Mouse (Mus musculus) forebrain, embryonic 13.5 days (tissue): ENCODE measurements around the gene Smchd1. TPM values are rescaled to one million over a fixed set of nuclear protein-coding genes. Genes with fewer than 3 reads are reported as not detected.
"Not testable (repeated sequence)": the region's sequence is repeated elsewhere in the genome, so short reads cannot be mapped to it uniquely, and the experiment has no call there.

Source experiments
- ATAC-seq: fragments of 200-750 bp; cut with Nextera tagmentation; 2 replicates; pipeline ENCODE4 v1.8.0; 2017
- H3K27ac ChIP-seq: fragments of 300-500 bp; sonication (generic); 2 replicates; pipeline ENCODE4 v1.5.1; 2015; ENCODE audit warnings: inconsistent platforms, mild to moderate bottlenecking, moderate library complexity
- H3K27me3 ChIP-seq: fragments of 300-500 bp; sonication (generic); 2 replicates; pipeline ENCODE4 v1.6.1; 2015; ENCODE audit warnings: mild to moderate bottlenecking, inconsistent platforms
- H3K36me3 ChIP-seq: fragments of 300-500 bp; sonication (generic); 2 replicates; pipeline ENCODE4 v1.6.1; 2015; ENCODE audit warnings: mild to moderate bottlenecking, inconsistent platforms; ENCODE audit not compliant: poor library complexity, severe bottlenecking
- H3K4me1 ChIP-seq: fragments of 300-500 bp; sonication (generic); 2 replicates; pipeline ENCODE4 v1.6.1; 2015; ENCODE audit warnings: inconsistent platforms
- H3K4me2 ChIP-seq: fragments of 300-500 bp; sonication (generic); 2 replicates; pipeline ENCODE4 v1.6.1; 2015; ENCODE audit warnings: inconsistent platforms, mild to moderate bottlenecking, moderate library complexity
- H3K4me3 ChIP-seq: fragments of 300-500 bp; sonication (generic); 2 replicates; pipeline ENCODE4 v1.5.1; 2015; ENCODE audit warnings: mild to moderate bottlenecking, inconsistent platforms
- H3K9ac ChIP-seq: fragments of 300-500 bp; sonication (generic); 2 replicates; pipeline ENCODE4 v1.6.1; 2015; ENCODE audit warnings: mild to moderate bottlenecking, inconsistent platforms
- H3K9me3 ChIP-seq: fragments of 300-500 bp; sonication (generic); replicated peaks from 2 replicates; pipeline ENCODE4 v1.6.1; 2016; ENCODE audit warnings: inconsistent platforms
- WGBS: fragments of 180-500 bp; shearing (Covaris S2); methylation state at CpG from one replicate; pipeline ENCODE4 v1.1.7; 2015; 5-methylcytosine and 5-hydroxymethylcytosine counted together
- polyA plus RNA-seq: library from polyadenylated mRNA; unstranded; fragments of >200 nt; fragmentation: Nextera tagmentation; extraction: Ambion mirVana; gene quantifications from 2 replicates; pipeline ENCODE4 v1.2.1, GENCODE M21; 2015

Smchd1 gene
- polyA plus RNA-seq, 1 experiment from 2014 or later = 68.9 TPM

DNA sequence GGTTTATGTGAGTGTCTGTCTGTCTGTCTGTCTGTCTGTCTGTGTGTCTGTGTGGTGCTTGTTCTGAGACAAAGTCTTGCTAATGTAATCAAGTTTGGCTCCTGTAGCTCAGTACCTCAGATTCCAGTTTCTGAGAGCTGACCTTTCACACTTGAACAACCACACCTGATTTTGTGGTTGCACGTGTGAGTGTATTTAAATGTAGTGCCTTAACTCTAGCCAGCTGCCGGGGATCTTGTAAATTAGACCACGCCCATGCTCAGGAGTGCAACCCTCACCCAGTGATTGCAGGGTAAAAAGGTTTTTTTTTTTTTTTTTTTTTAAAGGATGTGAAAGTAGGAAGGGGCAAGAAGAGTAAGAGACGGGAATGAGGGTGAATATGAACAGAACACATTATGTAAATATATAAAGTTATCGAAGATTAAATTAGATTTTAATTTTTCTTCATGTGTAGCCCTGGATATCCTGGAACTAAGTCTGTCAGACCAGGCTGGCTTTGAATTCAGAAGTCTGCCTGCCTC, 4.3 kb upstream of the Smchd1 start:
- Histone ChIP-seq H3K4me1 (peaks cover 7% of the 10 kb centered on the region), H3K4me3 (no peak overlapping the region), H3K4me2 (no peak overlapping the region), H3K36me3 (no peaks in the 10 kb centered on the region), H3K27me3 (no peaks in the 10 kb centered on the region), H3K9me3 (no peaks in the 10 kb centered on the region), H3K9ac (no peak overlapping the region), H3K27ac (no peak overlapping the region)
- ATAC-seq = no peak
- WGBS = 84% methylated on average over 5 of the region's 5 CpGs

DNA sequence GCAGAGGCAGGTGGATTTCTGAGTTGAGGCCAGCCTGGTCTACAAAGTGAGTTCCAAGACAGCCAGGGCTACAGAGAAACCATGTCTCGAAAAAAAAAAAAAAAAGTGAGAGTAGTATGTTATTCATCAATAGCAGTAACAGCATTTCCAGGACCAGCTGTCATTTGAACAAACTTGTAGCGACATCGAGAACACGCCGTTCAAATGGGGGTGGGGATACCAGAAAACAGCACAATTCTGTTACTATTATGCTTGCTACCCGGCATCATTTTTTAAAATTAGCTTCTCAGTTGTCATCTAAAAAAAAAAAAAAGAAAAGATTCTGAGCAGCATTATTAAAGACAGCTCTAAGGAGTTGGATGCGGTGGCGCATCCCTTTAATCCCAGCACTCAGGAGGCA, 2.3 kb upstream of the Smchd1 start:
- no peaks in the 10 kb centered on the region for H3K36me3 ChIP-seq
- peaks cover 15% of the 10 kb centered on the region for H3K4me1 ChIP-seq
- no peak overlapping the region for H3K4me3 ChIP-seq
- H3K27me3 ChIP-seq = no peaks in the 10 kb centered on the region
- 98% methylated on average over 8 of the region's 8 CpGs for WGBS
- H3K4me2 ChIP-seq = no peak overlapping the region
- H3K9ac ChIP-seq = no peak overlapping the region
- H3K9me3 ChIP-seq = no peaks in the 10 kb centered on the region
- H3K27ac ChIP-seq = no peak overlapping the region
- ATAC-seq = no peak

DNA sequence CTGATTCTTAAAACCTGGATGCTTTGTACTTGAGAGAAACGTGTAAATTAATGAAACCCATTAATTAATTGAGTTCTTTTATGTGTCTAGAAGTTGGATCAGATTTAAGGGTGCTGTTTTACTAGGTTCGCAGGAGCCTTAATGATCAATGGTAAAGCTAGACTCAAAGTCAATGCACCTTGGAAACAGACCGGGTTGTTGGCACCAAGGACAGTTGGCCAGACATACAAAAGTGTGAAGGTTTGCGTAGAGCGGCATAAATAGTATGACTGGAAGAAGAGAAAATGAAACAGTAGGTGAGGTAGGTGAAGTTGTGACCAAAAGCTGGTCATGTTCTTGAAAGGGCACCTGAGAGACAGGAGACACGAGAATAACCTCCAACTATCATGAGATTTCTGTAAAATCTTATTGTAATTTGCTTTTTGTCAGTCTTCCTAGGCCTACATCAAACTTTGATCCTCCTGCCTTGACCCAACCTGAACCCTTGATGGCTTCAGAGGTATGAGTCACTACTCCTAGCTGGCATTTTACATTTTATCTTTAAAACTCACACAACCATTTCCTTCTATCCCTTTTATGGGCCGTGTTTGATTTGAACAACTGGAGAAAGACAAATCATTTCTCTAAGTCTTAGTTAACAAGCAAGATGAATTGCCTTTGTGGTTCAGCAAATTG, 1.3 kb upstream of the Smchd1 start:
- 70% methylated on average over 7 of the region's 7 CpGs for WGBS
- H3K4me3 ChIP-seq = peak overlapping the region; percentile 86

GRCm38 (mm10) chr17:71475705-71476089, 554 bp upstream of the Smchd1 start:
- Histone ChIP-seq H3K4me3 (peak overlapping the region; percentile 86), H3K36me3 (no peaks in the 10 kb centered on the region), H3K4me1 (peaks cover 15% of the 10 kb centered on the region), H3K27ac (peak overlapping the region; percentile 98), H3K4me2 (peak overlapping the region; percentile 87), H3K9ac (peak overlapping the region; percentile 94), H3K9me3 (no peaks in the 10 kb centered on the region), H3K27me3 (no peaks in the 10 kb centered on the region)
- WGBS = under 1% methylated on average over 29 of the region's 31 CpGs
- no peak; the same call in 1 of the 2 replicates for ATAC-seq

More for the DNA sequence above, 1.3 kb upstream of the Smchd1 start:
- Histone ChIP-seq H3K4me2 (peak overlapping the region; percentile 87), H3K27me3 (no peaks in the 10 kb centered on the region), H3K9me3 (no peaks in the 10 kb centered on the region), H3K27ac (0 out of 2 replicates have a peak overlapping the region, but pooled peaks have one; percentile 98), H3K9ac (peak overlapping the region; percentile 94), H3K36me3 (no peaks in the 10 kb centered on the region), H3K4me1 (peaks cover 15% of the 10 kb centered on the region)
- ATAC-seq = no peak

DNA sequence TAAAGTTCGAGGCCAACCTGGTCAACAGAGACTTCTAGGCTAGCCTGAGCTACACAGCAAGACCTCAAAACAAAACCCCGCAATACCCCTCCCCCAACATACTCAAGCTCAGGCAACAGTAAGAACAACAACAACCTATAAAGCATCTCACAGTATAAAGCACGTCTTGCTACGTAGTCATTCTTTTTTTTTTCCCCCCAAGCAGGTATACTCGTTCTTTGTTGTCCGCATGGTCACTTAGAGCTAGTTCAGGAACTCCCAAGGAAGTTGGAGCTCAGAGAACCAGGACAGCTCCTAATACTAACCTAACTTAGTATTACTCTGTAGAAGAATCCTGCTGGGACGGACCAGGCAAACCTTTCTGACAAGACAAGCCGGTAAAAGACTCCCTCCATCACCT, 1.0 kb downstream of the Smchd1 start:
- Histone ChIP-seq H3K9ac (peak overlapping the region; percentile 94), H3K27ac (0 out of 2 replicates have a peak overlapping the region, but pooled peaks have one; percentile 98), H3K4me3 (peak overlapping the region; percentile 86), H3K4me1 (peaks cover 21% of the 10 kb centered on the region), H3K36me3 (no peaks in the 10 kb centered on the region), H3K27me3 (no peaks in the 10 kb centered on the region), H3K4me2 (peak overlapping the region; percentile 87), H3K9me3 (no peaks in the 10 kb centered on the region)
- WGBS = 12% methylated on average over 8 of the region's 8 CpGs
- no peak for ATAC-seq

DNA sequence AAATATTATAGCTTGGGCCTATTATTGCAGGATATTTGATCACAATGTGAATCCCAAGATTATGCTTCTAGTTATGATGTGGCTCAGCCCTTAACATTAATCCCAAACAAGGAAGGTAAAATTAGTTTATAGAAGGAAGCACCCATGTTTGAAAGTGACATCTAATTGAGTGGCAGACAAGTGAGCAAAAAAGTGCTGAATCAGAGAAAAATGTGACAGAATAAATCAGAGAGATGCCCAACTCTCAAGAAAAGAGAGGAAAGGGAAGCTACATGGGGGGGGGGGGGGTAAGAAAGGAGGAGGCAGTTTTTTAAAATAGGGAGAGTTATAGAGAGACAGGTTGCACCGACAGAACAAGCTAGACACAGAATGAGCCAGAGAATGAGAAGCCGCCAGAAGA, 3.9 kb downstream of the Smchd1 start:
- ATAC-seq = no peak
- H3K4me2 ChIP-seq = no peak overlapping the region
- no peak overlapping the region for H3K9ac ChIP-seq
- no peaks in the 10 kb centered on the region for H3K9me3 ChIP-seq
- H3K27ac ChIP-seq = no peak overlapping the region
- peaks cover 17% of the 10 kb centered on the region for H3K4me1 ChIP-seq
- H3K36me3 ChIP-seq = no peaks in the 10 kb centered on the region
- no peaks in the 10 kb centered on the region for H3K27me3 ChIP-seq
- 70% methylated on average over 2 of the region's 2 CpGs for WGBS
- H3K4me3 ChIP-seq = no peak overlapping the region

DNA sequence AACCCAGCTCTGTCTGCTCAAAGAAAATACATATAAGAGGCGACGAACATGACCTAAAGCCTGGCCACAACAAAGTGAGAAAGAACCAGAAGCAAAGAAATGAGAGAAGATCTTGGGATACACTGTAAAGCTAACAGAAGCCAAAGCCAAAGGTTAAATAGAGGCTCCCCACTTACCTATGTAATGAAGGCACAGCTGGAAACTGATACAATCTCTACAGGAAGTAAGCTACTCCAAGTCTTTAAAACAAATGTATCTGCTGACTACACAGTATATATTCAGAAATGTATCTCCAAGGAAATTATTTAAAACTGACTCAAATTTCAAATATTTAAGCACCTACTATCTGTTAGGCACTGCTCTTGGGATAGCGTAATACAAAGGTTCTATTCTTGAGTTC, 14.8 kb downstream of the Smchd1 start:
- ATAC-seq = no peak

GRCm38 (mm10) chr17:71459818-71460217, 15.3 kb downstream of the Smchd1 start, which contains the start of gene Gm4707:
Gm4707 (minus strand) TSS chr17:71459918.
- H3K4me3 ChIP-seq = no peak within 1 kb of the TSS
- H3K9me3 ChIP-seq = no peaks in the 10 kb centered on the region
- 100% methylated on average over 2 of the region's 2 CpGs for whole genome bisulfite sequencing
- no peaks in the 10 kb centered on the region for H3K4me1 ChIP-seq
- H3K4me2 ChIP-seq = no peak within 1 kb of the TSS
- no peaks in the 10 kb centered on the region for H3K27me3 ChIP-seq
- H3K27ac ChIP-seq = no peak within 1 kb of the TSS
- H3K36me3 ChIP-seq = peaks cover 63% of the 10 kb centered on the region
- no peak for ATAC-seq
- H3K9ac ChIP-seq = no peak within 1 kb of the TSS

More for the DNA sequence above, 14.8 kb downstream of the Smchd1 start:
- Histone ChIP-seq H3K4me2 (no peak overlapping the region), H3K4me1 (no peaks in the 10 kb centered on the region), H3K9ac (no peak overlapping the region), H3K9me3 (no peaks in the 10 kb centered on the region), H3K4me3 (no peak overlapping the region), H3K27ac (no peak overlapping the region), H3K27me3 (no peaks in the 10 kb centered on the region), H3K36me3 (peaks cover 60% of the 10 kb centered on the region)
- 98% methylated on average over 3 of the region's 3 CpGs for WGBS

- peaks cover 49% of the 10 kb centered on the region for H3K36me3 ChIP-seq
- H3K4me2 ChIP-seq, ATAC-seq, H3K27me3 ChIP-seq, H3K4me1 ChIP-seq, H3K9ac ChIP-seq, H3K27ac ChIP-seq, H3K4me3 ChIP-seq, H3K9me3 ChIP-seq: not testable (repeated sequence)
- WGBS = 93% methylated on average over 6 of the region's 6 CpGs
Measured at GRCm38 (mm10) chr17:71457361-71457760, 17.8 kb downstream of the Smchd1 start.

DNA sequence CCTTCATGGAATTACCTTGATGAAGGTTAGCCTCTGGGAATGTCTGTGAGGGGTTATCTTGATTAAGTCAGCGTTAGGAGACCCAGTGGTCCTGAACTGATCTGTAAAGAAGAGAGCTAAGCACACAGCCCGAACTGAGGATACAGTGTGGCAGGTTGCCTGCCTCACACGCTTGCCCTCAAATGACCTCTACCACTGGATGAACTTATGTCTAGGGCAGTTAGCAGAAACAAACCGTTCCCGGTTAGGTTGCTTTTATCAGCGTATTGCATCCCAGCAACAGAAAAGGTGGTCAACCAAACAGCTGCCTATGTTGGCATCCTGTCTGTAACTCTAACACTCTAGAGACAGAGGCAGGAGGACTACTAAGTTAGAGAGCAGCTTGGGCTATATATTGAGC, 30.0 kb downstream of the Smchd1 start:
- Histone ChIP-seq H3K27me3 (no peaks in the 10 kb centered on the region), H3K9me3 (no peaks in the 10 kb centered on the region), H3K9ac (no peak overlapping the region), H3K27ac (no peak overlapping the region), H3K4me2 (no peak overlapping the region), H3K4me1 (no peaks in the 10 kb centered on the region), H3K36me3 (peaks cover 33% of the 10 kb centered on the region), H3K4me3 (no peak overlapping the region)
- 97% methylated on average over 6 of the region's 6 CpGs for WGBS
- ATAC-seq = no peak

DNA sequence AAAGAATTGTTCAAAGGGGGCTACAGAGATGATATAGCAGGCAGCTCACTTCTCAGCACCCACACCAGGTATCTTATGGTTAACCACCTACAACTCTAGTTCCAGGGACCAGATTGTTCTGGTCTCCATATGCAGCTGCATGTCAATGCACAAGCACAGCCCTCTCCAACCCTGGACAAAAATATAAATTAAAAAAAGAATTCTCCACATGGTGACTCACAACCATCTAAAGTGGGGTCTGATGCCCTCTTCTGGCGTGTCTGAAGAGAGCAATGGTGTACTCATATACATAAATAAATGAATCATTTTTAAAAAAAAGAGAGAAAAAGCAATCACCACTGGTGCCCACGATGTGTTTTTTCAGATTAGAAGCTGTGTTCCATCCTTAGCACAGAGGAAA, 30.4 kb downstream of the Smchd1 start:
- Histone ChIP-seq H3K9ac (no peak overlapping the region), H3K27ac (no peak overlapping the region), H3K36me3 (peaks cover 33% of the 10 kb centered on the region), H3K4me1 (no peaks in the 10 kb centered on the region), H3K4me2 (no peak overlapping the region), H3K9me3 (no peaks in the 10 kb centered on the region), H3K4me3 (no peak overlapping the region), H3K27me3 (no peaks in the 10 kb centered on the region)
- ATAC-seq = no peak
- 92% methylated on average over 2 of the region's 2 CpGs for WGBS

GRCm38 (mm10) chr17:71444126-71444525, 31.0 kb downstream of the Smchd1 start:
- WGBS = 92% methylated on average over 3 of the region's 3 CpGs
- Histone ChIP-seq H3K27ac (no peak overlapping the region), H3K4me2 (no peak overlapping the region), H3K4me3 (no peak overlapping the region), H3K27me3 (no peaks in the 10 kb centered on the region), H3K36me3 (peaks cover 35% of the 10 kb centered on the region), H3K4me1 (no peaks in the 10 kb centered on the region), H3K9ac (no peak overlapping the region), H3K9me3 (no peaks in the 10 kb centered on the region)
- no peak for ATAC-seq

- H3K4me2 ChIP-seq = no peak overlapping the region
- no peak for ATAC-seq
- WGBS = 89% methylated on average over 6 of the region's 6 CpGs
- H3K9ac ChIP-seq = no peak overlapping the region
- no peak overlapping the region for H3K27ac ChIP-seq
- no peaks in the 10 kb centered on the region for H3K9me3 ChIP-seq
- no peaks in the 10 kb centered on the region for H3K27me3 ChIP-seq
- H3K4me1 ChIP-seq = no peaks in the 10 kb centered on the region
- H3K36me3 ChIP-seq = peaks cover 35% of the 10 kb centered on the region
- no peak overlapping the region for H3K4me3 ChIP-seq
Measured at GRCm38 (mm10) chr17:71443273-71443672, 31.9 kb downstream of the Smchd1 start.
